Mouse (Mus musculus) heart, embryonic 14.5 days (tissue): ENCODE data around the gene Cdrt4. TPM values are rescaled to one million over a fixed set of nuclear protein-coding genes. Genes with fewer than 3 reads are reported as not detected.

Source experiments
- ATAC-seq: fragments of 200-750 bp; cut with Nextera tagmentation; 2 replicates; pipeline ENCODE4 v1.8.0; 2017; ENCODE audit warnings: low read depth, moderate TSS enrichment; ENCODE audit not compliant: insufficient number of reproducible peaks, insufficient read depth, low FRiP score
- H3K27ac ChIP-seq, 2 experiments: fragments of 200-500 bp in 1 of 2; fragments of 300-500 bp in 1 of 2; sonication (generic) in 1 of 2; replicated peaks in 1 of 2; 2 replicates each; pipeline ENCODE4 v1.5.1; 2012 to 2014; ENCODE audit warnings: low read depth in 2 of 2, low read length in 2 of 2, control low read depth in 1 of 2, mild to moderate bottlenecking in 1 of 2, mixed read lengths in 1 of 2; ENCODE audit not compliant: control insufficient read depth in 1 of 2, insufficient read depth in 1 of 2
- H3K27me3 ChIP-seq: fragments of 300-500 bp; sonication (generic); 2 replicates; pipeline ENCODE4 v1.6.1; 2014; ENCODE audit warnings: mild to moderate bottlenecking, low read length, control low read depth; ENCODE audit not compliant: control insufficient read depth, insufficient read depth
- H3K36me3 ChIP-seq: fragments of 300-500 bp; sonication (generic); 2 replicates; pipeline ENCODE4 v1.6.1; 2014; ENCODE audit warnings: mild to moderate bottlenecking, control low read depth, low read length, mixed read lengths; ENCODE audit not compliant: control insufficient read depth, insufficient read depth
- H3K4me1 ChIP-seq, 2 experiments: fragments of 200-500 bp in 1 of 2; fragments of 300-500 bp in 1 of 2; sonication (generic) in 1 of 2; 2 replicates each; pipeline ENCODE4 v1.6.1; 2012 to 2014; ENCODE audit warnings: low read length in 2 of 2, control low read depth in 1 of 2, mixed read lengths in 1 of 2; ENCODE audit not compliant: control insufficient read depth in 2 of 2, insufficient read depth in 2 of 2
- H3K4me2 ChIP-seq: fragments of 300-500 bp; sonication (generic); 2 replicates; pipeline ENCODE4 v1.6.1; 2014; ENCODE audit warnings: mild to moderate bottlenecking, low read length
- H3K4me3 ChIP-seq, 2 experiments: fragments of 200-500 bp in 1 of 2; fragments of 300-500 bp in 1 of 2; sonication (generic) in 1 of 2; 2 replicates each; pipeline ENCODE4 v1.5.1; 2012 to 2014; ENCODE audit warnings: low read length in 2 of 2, mild to moderate bottlenecking in 2 of 2, control low read depth in 1 of 2, low read depth in 1 of 2, moderate library complexity in 1 of 2; ENCODE audit not compliant: control insufficient read depth in 1 of 2, insufficient read depth in 1 of 2
- H3K9ac ChIP-seq: fragments of 300-500 bp; sonication (generic); 2 replicates; pipeline ENCODE4 v1.6.1; 2014; ENCODE audit warnings: mild to moderate bottlenecking, low read length
- H3K9me3 ChIP-seq: fragments of 300-500 bp; sonication (generic); 2 replicates; pipeline ENCODE4 v1.6.1; 2016; ENCODE audit warnings: low read length, control low read depth; ENCODE audit not compliant: control insufficient read depth
- WGBS: fragments of 180-500 bp; shearing (Covaris S2); extraction: QIAGEN DNeasy Blood & Tissue Kit; methylation state at CpG from one replicate; pipeline ENCODE4 v1.1.7; 2014; 5-methylcytosine and 5-hydroxymethylcytosine counted together
- polyA plus RNA-seq: library from polyadenylated mRNA; unstranded; fragments of >200 nt; fragmentation: Nextera tagmentation; extraction: Ambion mirVana; gene quantifications from 2 replicates; pipeline ENCODE4 v1.2.1, GENCODE M21; 2014

Cdrt4 gene
- polyA plus RNA-seq, 1 experiment from 2014 or later = not detected

GRCm38 (mm10) chr11:62997039-62997717 is 46.2 kb downstream of the Cdrt4 start:
- no peaks in the 10 kb centered on the region for H3K27me3 ChIP-seq
- no peaks in the 10 kb centered on the region for H3K36me3 ChIP-seq
- no peaks in the 10 kb centered on the region for H3K9me3 ChIP-seq
- H3K4me3 ChIP-seq = no peak overlapping the region
- H3K9ac ChIP-seq = no peak overlapping the region
- 61% methylated on average over 5 of the region's 5 CpGs for WGBS
- no peak for ATAC-seq
- peak overlapping the region; percentile 83 to 91 for H3K27ac ChIP-seq
- peak overlapping the region; percentile 36 for H3K4me2 ChIP-seq
- H3K4me1 ChIP-seq = peaks cover 30 to 35% of the 10 kb centered on the region in 2 experiments

DNA sequence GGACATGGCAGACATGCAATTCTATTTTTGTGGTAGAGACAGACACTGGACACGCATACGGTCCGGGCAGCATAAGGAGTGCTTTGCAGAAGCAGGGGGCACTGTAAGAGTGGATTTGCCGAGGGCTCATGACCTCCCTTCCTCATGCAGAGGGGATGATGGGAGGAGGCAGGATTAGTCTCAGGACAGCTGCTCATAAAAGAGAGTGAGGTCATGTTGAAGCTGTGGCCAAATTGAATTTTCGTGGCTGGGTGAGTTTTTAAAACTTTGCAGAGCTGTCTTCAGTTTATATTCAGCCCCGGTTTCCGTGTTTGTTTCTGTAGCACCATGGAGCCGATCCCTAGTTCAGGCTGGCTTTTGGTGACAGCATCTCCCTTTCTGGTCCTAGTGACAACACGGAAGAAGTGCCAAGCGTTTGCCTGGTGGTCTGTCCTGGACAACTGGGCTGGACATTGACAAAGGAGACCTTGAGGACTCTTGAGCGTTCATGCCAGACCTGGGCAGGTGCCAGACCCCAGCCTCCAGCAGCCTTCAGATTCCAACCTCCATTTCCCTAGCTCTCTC is 46.8 kb downstream of the Cdrt4 start:
- Histone ChIP-seq H3K9ac (no peak overlapping the region; the same call in 1 of the 2 replicates), H3K9me3 (no peaks in the 10 kb centered on the region), H3K27ac (peak overlapping the region; percentile 83 to 91), H3K4me1 (peaks cover 30 to 35% of the 10 kb centered on the region in 2 experiments), H3K4me3 (no peak overlapping the region), H3K27me3 (no peaks in the 10 kb centered on the region), H3K4me2 (peak overlapping the region; percentile 36), H3K36me3 (no peaks in the 10 kb centered on the region)
- WGBS = 30% methylated on average over 11 of the region's 11 CpGs
- peak; percentile 73 for ATAC-seq

GRCm38 (mm10) chr11:63000126-63000525 is 49.1 kb downstream of the Cdrt4 start:
- H3K36me3 ChIP-seq = no peaks in the 10 kb centered on the region
- WGBS = 89% methylated on average over 8 of the region's 8 CpGs
- no peaks in the 10 kb centered on the region for H3K9me3 ChIP-seq
- H3K27ac ChIP-seq = no peak overlapping the region
- H3K9ac ChIP-seq = no peak overlapping the region
- peaks cover 29 to 38% of the 10 kb centered on the region in 2 experiments for H3K4me1 ChIP-seq
- H3K27me3 ChIP-seq = no peaks in the 10 kb centered on the region
- no peak overlapping the region for H3K4me2 ChIP-seq
- no peak for ATAC-seq
- no peak overlapping the region for H3K4me3 ChIP-seq

DNA sequence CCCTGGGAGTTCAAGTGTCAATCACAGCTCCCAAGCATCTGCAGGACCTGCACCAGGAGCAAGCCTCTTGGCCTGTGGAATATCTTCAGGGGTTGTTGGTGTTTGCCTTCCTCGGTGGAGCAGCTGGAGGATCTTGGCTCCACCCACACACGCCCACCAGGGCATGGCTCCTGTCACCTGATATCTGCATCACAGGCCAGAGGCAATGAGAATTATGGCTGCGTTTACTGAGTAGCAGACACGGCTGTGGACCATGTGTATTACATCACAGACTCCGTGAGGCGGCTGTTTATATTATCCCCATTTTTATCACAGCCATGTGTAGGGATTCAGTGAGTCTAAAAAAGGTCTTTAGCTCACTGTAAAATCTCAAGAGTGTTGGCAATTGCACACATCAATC is 53.6 kb downstream of the Cdrt4 start:
- Histone ChIP-seq H3K9me3 (no peaks in the 10 kb centered on the region), H3K4me3 (no peak overlapping the region), H3K27me3 (no peaks in the 10 kb centered on the region), H3K9ac (no peak overlapping the region), H3K4me2 (no peak overlapping the region), H3K36me3 (no peaks in the 10 kb centered on the region), H3K4me1 (peaks cover 2 to 3% of the 10 kb centered on the region in 2 experiments; a peak in 2 of 4 replicates), H3K27ac (no peak overlapping the region)
- ATAC-seq = no peak
- WGBS = 46% methylated on average over 6 of the region's 6 CpGs

- H3K4me2 ChIP-seq = no peak overlapping the region
- H3K4me3 ChIP-seq = no peak overlapping the region
- ATAC-seq = no peak
- peaks cover 0 to 3% of the 10 kb centered on the region in 2 experiments; a peak in 1 of 4 replicates for H3K4me1 ChIP-seq
- no peak overlapping the region for H3K27ac ChIP-seq
- 85% methylated on average over 5 of the region's 5 CpGs for WGBS
- H3K9me3 ChIP-seq = no peaks in the 10 kb centered on the region
- no peak overlapping the region for H3K9ac ChIP-seq
- H3K36me3 ChIP-seq = no peaks in the 10 kb centered on the region
- H3K27me3 ChIP-seq = no peaks in the 10 kb centered on the region
Observed at GRCm38 (mm10) chr11:63007376-63007775, 56.4 kb downstream of the Cdrt4 start.

GRCm38 (mm10) chr11:63008004-63008403 is 57.0 kb downstream of the Cdrt4 start:
- H3K4me1 ChIP-seq = peaks cover 0 to 3% of the 10 kb centered on the region in 2 experiments; a peak in 1 of 4 replicates
- H3K27ac ChIP-seq = no peak overlapping the region
- no peaks in the 10 kb centered on the region for H3K9me3 ChIP-seq
- no peak overlapping the region for H3K9ac ChIP-seq
- no peaks in the 10 kb centered on the region for H3K36me3 ChIP-seq
- H3K4me3 ChIP-seq = no peak overlapping the region
- no peak for ATAC-seq
- no peaks in the 10 kb centered on the region for H3K27me3 ChIP-seq
- WGBS = 63% methylated on average over 3 of the region's 3 CpGs
- H3K4me2 ChIP-seq = no peak overlapping the region

- Histone ChIP-seq H3K27me3 (no peaks in the 10 kb centered on the region), H3K9me3 (no peaks in the 10 kb centered on the region), H3K9ac (no peak overlapping the region), H3K4me2 (no peak overlapping the region), H3K36me3 (no peaks in the 10 kb centered on the region), H3K4me3 (no peak overlapping the region), H3K27ac (no peak overlapping the region), H3K4me1 (no peaks in the 10 kb centered on the region)
- WGBS = 61% methylated on average over 3 of the region's 3 CpGs
- no peak for ATAC-seq
Observed at GRCm38 (mm10) chr11:63009761-63010160, 58.8 kb downstream of the Cdrt4 start.
